Mouse (Mus musculus): ENCODE data around the gene Hoxb5.

The Hoxb5 gene

DNA sequence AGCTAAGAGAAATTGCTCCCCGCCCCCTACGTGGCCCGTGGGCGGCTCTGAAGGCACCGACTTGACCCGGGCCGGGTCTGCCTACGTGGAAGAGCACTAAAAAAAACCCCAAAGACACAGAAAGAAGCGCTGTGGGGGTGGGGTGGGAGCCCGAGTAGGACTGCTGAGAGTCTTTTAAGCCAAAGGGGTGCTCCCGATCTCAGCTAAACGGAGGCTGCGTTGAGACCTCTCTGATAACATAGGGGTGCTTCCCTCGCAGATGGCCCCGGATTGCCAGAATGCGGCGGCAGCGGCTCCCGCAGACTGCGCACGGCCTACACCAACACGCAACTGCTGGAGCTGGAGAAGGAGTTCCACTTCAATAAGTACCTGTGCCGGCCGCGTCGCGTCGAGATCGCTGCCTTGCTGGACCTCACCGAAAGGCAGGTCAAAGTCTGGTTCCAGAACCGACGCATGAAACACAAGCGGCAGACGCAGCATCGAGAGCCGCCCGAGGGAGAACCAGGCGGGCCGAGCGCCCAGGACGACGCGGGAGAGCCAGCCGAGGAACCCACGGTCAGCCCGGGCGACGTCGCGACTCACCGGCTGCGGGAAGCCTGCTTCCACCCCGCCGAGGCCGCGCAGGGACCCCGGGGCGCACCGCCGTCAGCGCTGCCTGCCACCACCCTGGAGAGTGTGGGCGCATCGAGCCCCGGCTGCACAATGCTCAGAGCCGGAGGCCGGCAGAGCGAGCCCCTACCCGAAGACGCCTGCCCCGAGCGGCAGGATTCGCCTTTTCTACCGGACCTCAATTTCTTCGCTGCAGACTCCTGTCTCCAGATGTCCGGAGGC lies 49.8 kb downstream of the Hoxb5 start:
- DNase-seq (ENCODE audit: low read depth, low spot score), result no peak

DNA sequence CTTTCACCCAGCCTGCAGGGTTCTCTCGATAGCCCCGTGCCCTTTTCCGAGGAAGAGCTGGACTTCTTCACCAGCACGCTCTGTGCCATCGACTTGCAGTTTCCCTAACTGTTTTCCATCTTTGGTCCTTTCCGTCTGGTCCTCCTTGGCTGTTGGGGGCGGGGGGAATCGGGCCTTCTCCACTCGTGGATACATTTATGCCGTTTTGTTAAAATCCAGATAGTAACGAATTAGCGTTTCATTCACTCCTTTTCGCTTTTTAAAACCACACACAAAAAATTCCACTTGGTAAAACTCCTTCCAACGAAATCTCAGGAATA lies 50.3 kb downstream of the Hoxb5 start:
- DNase-seq (ENCODE audit: low read depth, low spot score), result no peak

DNA sequence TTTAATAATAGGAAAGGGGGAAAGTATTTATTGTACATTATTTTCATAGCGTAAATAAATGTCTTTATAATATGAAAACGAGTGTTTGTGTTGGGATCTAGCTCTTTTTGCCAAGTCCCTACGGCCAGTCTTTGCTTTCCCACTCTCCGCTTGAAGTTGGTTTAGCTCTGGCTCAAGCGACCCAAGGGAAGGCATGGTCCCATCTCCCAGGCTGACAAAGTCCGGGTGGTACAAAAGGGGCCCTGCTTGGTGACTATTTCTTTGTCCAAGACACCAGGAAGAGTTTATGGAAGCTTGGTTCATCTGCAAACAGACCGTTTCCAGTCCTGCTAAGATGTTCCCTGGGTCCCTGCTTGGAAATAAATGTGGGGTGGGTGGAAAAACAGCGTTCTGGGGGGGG lies 50.8 kb downstream of the Hoxb5 start:
- no peak for DNase-seq (ENCODE audit: low read depth, low spot score)

DNA sequence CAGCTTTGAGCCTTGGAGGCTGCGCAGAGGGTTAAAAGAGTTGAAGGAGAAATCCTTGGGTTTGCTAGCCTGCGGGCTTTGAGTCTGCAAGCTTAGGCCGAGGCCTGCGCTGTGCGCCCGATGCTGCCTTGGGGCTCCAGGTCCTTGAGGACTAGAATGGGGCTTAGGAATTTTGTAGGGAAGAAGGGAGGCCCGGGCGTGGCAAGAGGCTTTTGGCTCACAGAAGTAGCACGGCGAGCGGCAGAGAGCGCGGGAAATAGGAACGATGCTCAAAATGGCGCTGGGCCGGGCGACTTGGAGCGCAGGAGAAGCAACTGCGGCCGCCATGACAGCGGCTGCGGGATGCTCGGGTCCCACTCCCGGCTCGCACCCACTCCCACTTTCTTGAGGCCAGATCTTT lies 51.2 kb downstream of the Hoxb5 start:
- no peak for DNase-seq (ENCODE audit: low read depth, low spot score)

DNA sequence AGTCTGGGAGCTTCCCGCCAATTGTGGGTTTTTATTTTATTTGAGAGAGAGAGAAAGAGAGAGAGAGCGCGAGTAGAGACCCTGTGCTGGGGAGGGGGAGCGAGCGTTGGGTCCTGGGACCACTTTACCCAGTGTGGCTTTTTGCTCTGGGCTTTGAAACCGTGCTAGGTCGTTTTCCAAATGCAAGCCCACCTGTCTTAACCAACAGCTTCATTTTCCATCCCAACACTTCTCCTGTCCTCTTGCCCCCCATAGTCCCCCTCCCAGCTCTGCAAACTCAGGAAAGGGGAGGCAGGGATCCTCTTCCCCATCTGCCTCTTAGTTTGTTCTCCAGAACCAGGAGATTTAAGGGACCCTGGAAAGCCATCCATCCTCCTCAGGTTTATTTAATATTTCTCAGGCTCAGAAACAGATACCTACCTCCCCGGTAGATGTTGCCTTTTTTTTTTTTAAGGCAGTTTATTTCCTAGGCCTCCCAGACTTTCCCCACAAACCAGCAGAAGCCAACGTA lies 51.7 kb downstream of the Hoxb5 start:
- no peak for DNase-seq (ENCODE audit: low read depth, low spot score)
